8 mouse cellular contexts compared by ENCODE assay signal in the genomic region with DNA sequence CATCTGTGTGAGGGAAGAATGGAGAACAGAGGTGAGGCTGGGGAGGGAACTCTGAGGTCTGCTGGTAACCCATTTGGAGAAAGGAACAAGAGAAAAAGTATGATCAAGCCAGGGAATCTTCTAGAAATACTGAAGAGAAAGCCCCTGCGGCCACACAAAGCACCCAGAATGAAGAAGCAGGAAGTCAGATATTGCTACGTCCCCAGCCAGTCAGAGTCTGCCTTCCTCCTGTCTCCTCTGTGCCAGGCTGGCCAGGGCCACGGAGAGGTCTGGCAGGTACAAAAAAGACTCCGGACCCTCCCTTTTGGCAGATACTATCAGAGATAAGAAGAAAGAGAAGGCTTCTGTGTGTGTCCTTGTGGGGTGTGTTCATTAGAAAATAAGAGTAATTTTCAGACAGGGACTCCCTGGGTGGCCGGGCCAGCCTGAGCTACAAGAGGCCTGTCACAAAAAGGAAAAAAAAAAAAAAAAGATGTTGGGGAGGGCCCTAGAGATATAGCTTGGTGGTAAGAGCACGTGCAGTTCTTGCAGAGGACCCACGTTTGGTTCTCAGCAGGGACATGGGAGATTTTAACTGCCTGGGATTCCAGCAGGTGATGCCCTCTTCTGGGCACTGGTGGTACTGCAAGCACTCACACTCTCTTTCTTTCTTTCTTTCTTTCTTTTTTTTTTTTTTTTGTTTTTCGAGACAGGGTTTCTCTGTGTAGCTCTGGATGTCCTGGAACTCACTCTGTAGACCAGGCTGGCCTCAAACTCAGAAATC. TPM values are rescaled to one million over a fixed set of nuclear protein-coding genes. Genes with fewer than 3 reads are reported as not detected.
A peak's percentile ranks its signal among the peaks of the same experiment; 100 is the strongest.
DNase-seq lines count a peak whose midpoint lies in the region; ATAC-seq lines count a peak whose summit lies in the region.

No protein-coding gene starts in this region.

- H3K9ac ChIP-seq in forebrain, embryonic 11.5 days (ENCODE audit: low read length) = no peak overlapping the region
- H3K9ac ChIP-seq in forebrain, embryonic 14.5 days (ENCODE audit: low read length) = no peak overlapping the region
- no peak overlapping the region for H3K9ac ChIP-seq in midbrain, embryonic 14.5 days (replicated peaks; ENCODE audit: low read length)
- H3K9ac ChIP-seq in midbrain, embryonic 13.5 days (replicated peaks) = no peak overlapping the region

- H3K9me3 ChIP-seq in forebrain, embryonic 11.5 days (ENCODE audit: control insufficient read depth, low read length) = no peaks in the 10 kb centered on the region; the same call in 1 of the 2 replicates
- no peaks in the 10 kb centered on the region for H3K9me3 ChIP-seq in forebrain, embryonic 14.5 days (replicated peaks; ENCODE audit: control insufficient read depth, low read length)
- no peaks in the 10 kb centered on the region for H3K9me3 ChIP-seq in midbrain, embryonic 14.5 days (ENCODE audit: control insufficient read depth, low read length)
- H3K9me3 ChIP-seq in midbrain, embryonic 13.5 days = no peaks in the 10 kb centered on the region

- ATAC-seq in forebrain, embryonic 11.5 days (replicated peaks; ENCODE audit: low FRiP score) = no peak
- ATAC-seq in forebrain, embryonic 14.5 days = no peak
- no peak for ATAC-seq in midbrain, embryonic 14.5 days (ENCODE audit: low FRiP score, low TSS enrichment)
- ATAC-seq in midbrain, embryonic 13.5 days = no peak

- DNase-seq in forebrain, embryonic 11.5 days (ENCODE audit: low spot score) = peak; percentile 78
- DNase-seq in forebrain, embryonic 14.5 days (ENCODE audit: low spot score) = no peak
- peak; percentile 46 for DNase-seq in midbrain, embryonic 14.5 days
- DNase-seq in cerebellum, postnatal 25 days = peak; percentile 55 to 76
- DNase-seq in lung, postnatal 36 days = peak; percentile 75
- no peak for DNase-seq in layer of hippocampus, adult 9-11 months
- no peak for DNase-seq in layer of hippocampus, adult 9-10 months (ENCODE audit: low spot score)

- H3K4me3 ChIP-seq in forebrain, embryonic 11.5 days (ENCODE audit: low read depth, low read length) = no peak overlapping the region
- H3K4me3 ChIP-seq in forebrain, embryonic 14.5 days (ENCODE audit: low read depth, low read length) = no peak overlapping the region
- no peak overlapping the region for H3K4me3 ChIP-seq in midbrain, embryonic 14.5 days (replicated peaks; ENCODE audit: low read depth, low read length)
- no peak overlapping the region for H3K4me3 ChIP-seq in midbrain, embryonic 13.5 days (replicated peaks)

- H3K27me3 ChIP-seq in forebrain, embryonic 11.5 days (ENCODE audit: control insufficient read depth, insufficient read depth, low read length) = no peaks in the 10 kb centered on the region
- no peaks in the 10 kb centered on the region for H3K27me3 ChIP-seq in forebrain, embryonic 14.5 days (replicated peaks; ENCODE audit: control insufficient read depth, insufficient read depth, low read length)
- H3K27me3 ChIP-seq in midbrain, embryonic 14.5 days (ENCODE audit: control insufficient read depth, insufficient read depth, low read length) = no peaks in the 10 kb centered on the region
- no peaks in the 10 kb centered on the region for H3K27me3 ChIP-seq in midbrain, embryonic 13.5 days

- no peak overlapping the region for H3K4me2 ChIP-seq in forebrain, embryonic 11.5 days (ENCODE audit: low read depth, low read length, severe bottlenecking)
- H3K4me2 ChIP-seq in forebrain, embryonic 14.5 days (ENCODE audit: low read length) = no peak overlapping the region
- no peak overlapping the region for H3K4me2 ChIP-seq in midbrain, embryonic 14.5 days (ENCODE audit: low read length)
- H3K4me2 ChIP-seq in midbrain, embryonic 13.5 days (replicated peaks) = no peak overlapping the region

- H3K36me3 ChIP-seq in forebrain, embryonic 11.5 days (ENCODE audit: control insufficient read depth, insufficient read depth, low read length) = no peaks in the 10 kb centered on the region
- H3K36me3 ChIP-seq in forebrain, embryonic 14.5 days (ENCODE audit: control insufficient read depth, insufficient read depth, low read length) = no peaks in the 10 kb centered on the region
- no peaks in the 10 kb centered on the region for H3K36me3 ChIP-seq in midbrain, embryonic 14.5 days (ENCODE audit: control insufficient read depth, insufficient read depth, low read length)
- H3K36me3 ChIP-seq in midbrain, embryonic 13.5 days = no peaks in the 10 kb centered on the region

- H3K27ac ChIP-seq in forebrain, embryonic 11.5 days (ENCODE audit: low read depth, low read length) = no peak overlapping the region
- no peak overlapping the region for H3K27ac ChIP-seq in forebrain, embryonic 14.5 days (ENCODE audit: low read depth, low read length)
- H3K27ac ChIP-seq in midbrain, embryonic 14.5 days (replicated peaks; ENCODE audit: low read depth, low read length) = no peak overlapping the region
- no peak overlapping the region for H3K27ac ChIP-seq in midbrain, embryonic 13.5 days

- 56% methylated on average over 7 of the region's 8 CpGs for WGBS in forebrain, embryonic 11.5 days
- WGBS in forebrain, embryonic 14.5 days = 60% methylated on average over 8 of the region's 8 CpGs
- WGBS in midbrain, embryonic 14.5 days = 56% methylated on average over 8 of the region's 8 CpGs
- WGBS in midbrain, embryonic 13.5 days = 58% methylated on average over 8 of the region's 8 CpGs

- no peaks in the 10 kb centered on the region for H3K4me1 ChIP-seq in forebrain, embryonic 11.5 days (replicated peaks; ENCODE audit: control insufficient read depth, insufficient read depth, low read length)
- H3K4me1 ChIP-seq in forebrain, embryonic 14.5 days (ENCODE audit: control insufficient read depth, insufficient read depth, low read length) = no peaks in the 10 kb centered on the region
- H3K4me1 ChIP-seq in midbrain, embryonic 14.5 days (ENCODE audit: control insufficient read depth, insufficient read depth, low read length) = no peaks in the 10 kb centered on the region
- no peaks in the 10 kb centered on the region for H3K4me1 ChIP-seq in midbrain, embryonic 13.5 days (replicated peaks)

RNA-seq across cellular contexts. Expression of gene Ccdc63, which starts 1.8 kb away (rescaled TPM):
- not detected in 2 replicates for polyA plus RNA-seq in forebrain, embryonic 11.5 days (2014; fragmentation: Nextera tagmentation; extraction: Ambion mirVana)
- not detected in 2 replicates for polyA plus RNA-seq in forebrain, embryonic 14.5 days (2014; fragmentation: Nextera tagmentation; extraction: Ambion mirVana)
- polyA plus RNA-seq in midbrain, embryonic 14.5 days (2014; fragmentation: Nextera tagmentation; extraction: Ambion mirVana) = not detected in 2 replicates
- not detected in 2 replicates for polyA plus RNA-seq in midbrain, embryonic 13.5 days (2015; fragmentation: Nextera tagmentation; extraction: Ambion mirVana)

RNA-seq across cellular contexts. Expression of gene Ppp1cc, which starts 15.7 kb away (rescaled TPM):
- polyA plus RNA-seq in forebrain, embryonic 11.5 days (2014; fragmentation: Nextera tagmentation; extraction: Ambion mirVana) = 364 and 378 TPM in 2 replicates
- 274 and 280 TPM in 2 replicates for polyA plus RNA-seq in forebrain, embryonic 14.5 days (2014; fragmentation: Nextera tagmentation; extraction: Ambion mirVana)
- polyA plus RNA-seq in midbrain, embryonic 14.5 days (2014; fragmentation: Nextera tagmentation; extraction: Ambion mirVana) = 232 and 238 TPM in 2 replicates
- 235 and 262 TPM in 2 replicates for polyA plus RNA-seq in midbrain, embryonic 13.5 days (2015; fragmentation: Nextera tagmentation; extraction: Ambion mirVana)

RNA-seq across cellular contexts. Expression of gene Myl2, which starts 41.7 kb away (rescaled TPM):
- polyA plus RNA-seq in forebrain, embryonic 11.5 days (2014; fragmentation: Nextera tagmentation; extraction: Ambion mirVana) = not detected in 2 replicates
- polyA plus RNA-seq in forebrain, embryonic 14.5 days (2014; fragmentation: Nextera tagmentation; extraction: Ambion mirVana) = 1.0 and 1.1 TPM in 2 replicates
- 1.9 and 3.0 TPM in 2 replicates for polyA plus RNA-seq in midbrain, embryonic 14.5 days (2014; fragmentation: Nextera tagmentation; extraction: Ambion mirVana)
- 0.93 and 1.6 TPM in 2 replicates for polyA plus RNA-seq in midbrain, embryonic 13.5 days (2015; fragmentation: Nextera tagmentation; extraction: Ambion mirVana)

Comparison
In these comparisons a context has a peak if more than half of its experiments do, and no peak if none do; other contexts are left out.
1. DNase-seq: peak in forebrain, embryonic 11.5 days (single experiment), midbrain, embryonic 14.5 days (single experiment), cerebellum, postnatal 25 days (2 of 2) and lung, postnatal 36 days (single experiment); none in forebrain, embryonic 14.5 days (single experiment), layer of hippocampus, adult 9-11 months (single experiment) and layer of hippocampus, adult 9-10 months (single experiment).